Mouse (Mus musculus): ENCODE measurements at regions not wholly inside any gene's neighbourhood (a gene's known extent, or its start where the extent isn't known, plus 50 kb on each side); places are given as distances from the start of the nearest gene placed in this dataset.

DNA sequence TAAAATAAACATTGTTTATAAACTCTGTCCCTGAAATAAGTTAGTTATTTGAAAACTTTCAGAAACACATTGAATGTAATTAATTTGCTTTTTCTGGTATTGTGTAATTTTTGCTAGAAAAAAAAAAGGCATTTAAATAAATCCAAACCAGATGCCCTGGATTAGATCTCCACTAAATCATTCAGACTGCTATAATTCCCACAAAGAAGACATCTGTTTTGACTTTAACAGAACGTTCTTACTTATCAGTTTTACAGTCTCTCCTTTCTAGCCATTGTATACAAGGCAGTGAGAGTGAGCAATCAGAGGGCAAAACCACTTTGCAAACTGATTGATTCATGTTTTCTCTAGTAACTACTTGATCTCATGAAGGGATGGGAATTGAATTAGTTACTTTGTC lies 478.8 kb downstream of the Slitrk6 start:
- no peak for DNase-seq (ENCODE audit: low spot score in 2 of 2)
- intact Hi-C loops (cut with DNase I) = no loop called here

DNA sequence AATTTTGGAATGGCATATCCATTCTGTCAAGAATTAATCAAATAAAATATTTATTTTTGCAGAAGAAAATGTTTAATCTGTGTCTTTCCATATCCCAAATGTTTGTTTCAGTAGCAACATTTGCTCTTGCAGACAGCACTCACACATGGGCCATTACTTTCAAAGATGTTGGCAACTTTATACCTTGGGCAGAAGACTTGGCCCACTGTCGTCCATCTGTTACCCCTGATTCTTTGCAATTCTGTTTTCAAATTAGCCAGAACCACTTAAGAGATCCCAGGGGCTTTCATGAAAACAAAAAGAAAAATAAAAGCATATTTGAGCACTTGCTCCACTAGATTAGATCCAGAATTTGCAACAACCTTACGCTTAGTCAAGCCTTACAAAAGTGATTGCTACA lies 483.7 kb downstream of the Slitrk6 start:
- intact Hi-C loops (cut with DNase I) = no loop called here
- DNase-seq (ENCODE audit: low spot score in 2 of 2) = no peak

DNA sequence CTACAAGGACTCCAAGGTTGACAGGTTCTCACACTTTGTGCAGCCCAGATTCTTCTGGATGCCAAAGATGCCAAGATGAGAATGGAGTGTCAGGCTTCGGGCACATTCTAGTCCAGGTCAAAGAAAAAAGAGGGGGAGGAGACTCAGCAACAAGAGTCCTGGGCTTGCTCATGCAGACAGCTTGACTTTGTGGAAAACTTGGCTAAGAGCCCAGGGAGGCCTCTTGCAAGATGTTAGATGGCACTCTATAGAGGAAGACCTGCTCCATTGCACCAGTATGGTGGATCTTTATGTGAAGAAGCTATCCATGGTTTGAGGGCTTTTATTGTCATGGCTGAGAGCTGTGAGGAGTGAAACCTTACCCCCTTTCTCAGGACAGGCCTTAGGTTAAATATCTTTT lies 510.5 kb downstream of the Slitrk6 start:
- no peak for DNase-seq (ENCODE audit: low spot score in 2 of 2)

DNA sequence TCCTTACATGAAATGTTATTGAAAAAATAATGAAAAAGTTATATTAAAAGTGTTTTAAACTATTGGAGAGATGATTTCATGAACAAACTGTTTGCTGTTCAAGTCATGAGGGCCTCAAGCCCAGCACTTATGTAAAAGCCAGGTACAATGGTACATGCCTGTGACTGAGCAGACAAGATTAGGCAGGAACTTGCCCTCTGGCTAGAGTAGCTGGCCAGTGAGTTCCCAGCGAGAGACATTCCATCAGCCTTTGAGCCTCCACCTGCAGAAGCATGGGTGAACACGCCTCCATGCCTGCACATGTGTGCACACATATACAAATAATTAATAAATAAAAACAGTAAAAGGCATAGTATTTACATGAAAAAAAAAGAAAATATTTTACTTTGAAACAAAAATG lies 511.4 kb downstream of the Slitrk6 start:
- no peak for DNase-seq (ENCODE audit: low spot score in 2 of 2)
- intact Hi-C loops (cut with DNase I) = no loop called here

More for the DNA sequence above, 510.5 kb downstream of the Slitrk6 start:
- intact Hi-C loops (cut with DNase I) = no loop called here

DNA sequence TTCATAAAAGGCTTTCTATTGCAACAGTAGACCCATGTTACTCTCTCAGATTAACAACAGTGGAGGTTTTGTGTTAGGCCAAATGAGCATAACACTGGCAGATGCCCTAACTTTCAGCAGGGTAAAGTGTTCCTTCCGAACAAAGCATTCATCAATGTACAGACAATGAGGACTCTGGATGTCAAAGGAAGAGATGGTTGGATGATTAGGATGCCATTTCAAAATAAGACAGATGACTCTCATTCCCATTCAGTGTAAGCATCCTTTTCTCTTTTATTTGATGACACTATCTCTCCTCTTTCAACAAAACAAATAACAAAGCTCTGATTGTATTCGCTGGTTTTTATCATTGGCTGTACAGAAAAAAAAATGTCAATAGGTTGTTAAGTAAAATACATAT lies 516.1 kb downstream of the Slitrk6 start:
- intact Hi-C loops (cut with DNase I) = no loop called here
- DNase-seq (ENCODE audit: low spot score in 2 of 2) = no peak

DNA sequence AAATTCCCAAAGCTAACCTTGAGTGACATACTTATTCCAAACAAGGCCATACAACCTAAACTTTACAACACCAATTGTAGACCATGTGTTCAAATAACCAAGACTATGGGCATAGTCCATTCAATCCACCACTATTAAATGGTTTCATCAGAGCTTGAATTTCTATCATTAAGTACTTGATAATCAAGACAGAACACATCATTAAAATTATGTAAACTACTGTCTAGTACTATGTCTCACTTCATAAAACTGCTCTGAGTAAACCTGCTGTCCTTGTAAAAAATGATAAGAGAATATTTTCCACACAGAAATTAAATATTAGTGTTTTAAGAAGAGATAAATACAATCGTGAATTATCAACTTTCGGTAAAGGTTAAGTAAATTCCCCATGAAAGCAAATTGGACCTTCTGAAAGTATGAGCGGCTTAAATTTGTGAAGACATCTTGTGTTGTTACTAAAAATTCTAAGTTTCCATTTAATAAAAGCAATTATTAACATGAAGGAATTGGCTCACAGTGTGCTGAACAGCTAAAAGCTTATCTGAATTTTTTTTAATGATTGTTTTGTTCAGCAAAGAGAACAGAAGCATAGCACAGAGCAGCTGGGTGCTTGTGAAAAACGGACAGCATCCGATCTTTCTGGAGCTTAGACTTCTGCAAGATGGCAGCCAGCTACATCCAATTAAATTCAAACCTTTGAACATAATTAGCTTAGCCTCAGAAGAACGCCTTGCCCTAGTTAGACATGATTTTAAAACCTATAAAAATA lies 530.1 kb downstream of the Slitrk6 start:
- intact Hi-C loops (cut with DNase I) = no loop called here
- no peak for DNase-seq (ENCODE audit: low spot score in 2 of 2)

DNA sequence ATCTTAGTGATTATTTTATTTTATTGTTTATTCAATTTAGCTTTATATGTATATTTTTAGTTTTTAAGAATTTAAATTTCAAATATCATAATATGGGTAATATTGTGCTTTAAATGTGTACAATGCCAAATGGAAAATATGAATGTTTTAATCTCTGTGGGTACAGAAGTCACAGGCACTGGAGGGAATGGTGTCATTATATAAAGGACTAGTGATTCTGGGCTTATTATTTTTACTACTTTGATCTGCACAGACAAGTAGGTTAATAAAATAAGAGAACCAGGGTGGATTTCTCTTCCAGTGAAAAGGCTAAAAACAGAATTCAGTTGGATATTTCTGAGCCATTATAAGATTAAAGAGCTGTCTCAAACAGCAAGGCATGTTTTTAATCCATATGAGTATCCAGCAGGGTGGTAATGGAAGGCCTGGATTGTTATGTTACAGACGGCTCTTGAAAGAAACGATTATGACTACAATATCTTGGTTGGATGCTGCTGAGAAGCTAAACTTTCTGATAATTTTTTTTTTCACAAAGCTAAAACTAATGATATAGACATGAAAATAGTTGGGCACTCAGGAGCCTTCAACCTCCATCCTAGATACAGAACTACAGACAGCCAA lies 563.9 kb downstream of the Slitrk6 start:
- intact Hi-C loops (cut with DNase I) = no loop called here
- no peak for DNase-seq (ENCODE audit: low spot score in 2 of 2)

DNA sequence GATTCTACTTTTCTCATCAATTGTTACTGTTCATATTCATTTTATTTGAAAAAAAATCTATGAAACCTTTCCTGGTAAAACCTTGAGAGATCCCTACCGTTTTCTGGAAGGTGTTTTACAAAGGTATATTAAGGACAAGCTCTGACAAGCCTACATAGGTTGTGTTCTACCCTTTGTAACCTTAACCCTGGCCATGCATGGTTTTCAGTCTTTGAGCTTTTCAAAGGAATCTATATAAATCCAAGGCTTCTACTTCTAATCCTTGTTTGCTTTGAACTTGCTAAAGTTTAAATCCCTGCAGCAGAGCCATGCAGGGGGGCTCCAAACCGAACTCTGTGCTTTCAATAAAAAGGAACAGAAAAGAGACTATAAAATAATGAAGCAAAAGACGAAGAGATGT lies 564.5 kb downstream of the Slitrk6 start:
- intact Hi-C loops (cut with DNase I) = no loop called here
- DNase-seq (ENCODE audit: low spot score in 2 of 2) = no peak

DNA sequence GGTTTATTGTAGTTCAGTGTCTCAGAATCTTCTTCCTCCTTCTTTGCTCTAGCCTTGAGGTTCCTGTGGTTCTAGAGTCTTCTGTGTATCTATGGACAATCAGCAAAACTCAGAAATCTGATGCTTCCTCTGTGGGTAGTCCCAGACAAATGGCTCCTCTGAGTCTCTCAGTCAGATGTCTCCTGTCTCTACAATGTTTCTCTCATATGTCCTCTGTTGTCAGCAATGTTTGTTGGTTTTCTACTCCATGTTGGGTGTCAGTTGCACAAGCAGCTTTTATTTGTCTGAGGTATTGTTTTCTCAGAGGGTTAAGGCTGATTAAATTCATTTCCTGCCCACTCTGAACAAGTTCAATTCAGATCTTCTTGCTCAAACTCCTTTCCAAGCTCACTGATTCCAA lies 575.8 kb downstream of the Slitrk6 start:
- intact Hi-C loops (cut with DNase I) = no loop called here
- DNase-seq (ENCODE audit: low spot score in 2 of 2) = no peak

DNA sequence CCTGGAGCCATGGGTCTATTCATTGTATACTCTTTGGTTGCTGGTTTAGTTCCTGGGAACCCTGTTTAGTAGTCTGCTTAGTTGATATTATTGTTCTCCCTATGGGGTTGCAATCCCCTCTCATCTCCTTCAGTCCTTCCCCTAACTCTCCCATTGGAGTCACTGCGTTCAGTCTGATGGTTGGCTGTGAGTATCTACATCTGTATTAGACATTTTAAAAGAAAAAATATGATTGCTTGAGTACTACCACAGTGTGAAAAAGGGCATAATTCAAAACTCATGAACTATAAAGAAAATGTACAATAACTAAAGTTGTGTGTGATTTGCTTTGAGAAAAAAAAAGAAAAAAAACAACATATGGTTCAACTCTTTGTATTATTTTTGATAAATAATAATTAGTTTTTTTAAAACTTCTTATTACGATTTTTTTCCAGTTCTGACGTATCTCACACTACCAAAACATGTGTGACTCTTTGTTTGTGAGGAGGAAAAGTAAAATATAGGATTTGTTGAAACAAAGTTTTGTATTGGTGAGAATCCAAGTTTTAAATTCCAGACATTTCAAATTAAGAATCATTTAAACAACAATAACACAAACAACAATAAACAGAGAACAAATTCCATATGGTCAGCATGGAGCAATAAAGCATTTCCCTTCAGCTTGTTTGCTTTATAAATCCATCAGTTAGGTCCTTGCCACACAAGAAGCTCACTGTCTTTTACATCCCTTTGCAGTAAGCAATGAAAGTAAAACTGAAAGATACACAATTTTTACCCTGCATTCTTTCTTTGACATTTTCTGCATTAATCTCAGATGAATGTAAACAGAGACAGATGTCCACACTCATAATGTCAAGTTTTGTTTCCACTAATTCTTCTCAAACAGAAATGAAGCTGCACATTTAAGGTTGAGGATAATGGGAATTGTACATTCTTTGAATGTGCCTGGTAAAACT lies 583.5 kb downstream of the Slitrk6 start:
- no peak for DNase-seq (ENCODE audit: low spot score in 2 of 2)
- intact Hi-C loops (cut with DNase I) = no loop called here

DNA sequence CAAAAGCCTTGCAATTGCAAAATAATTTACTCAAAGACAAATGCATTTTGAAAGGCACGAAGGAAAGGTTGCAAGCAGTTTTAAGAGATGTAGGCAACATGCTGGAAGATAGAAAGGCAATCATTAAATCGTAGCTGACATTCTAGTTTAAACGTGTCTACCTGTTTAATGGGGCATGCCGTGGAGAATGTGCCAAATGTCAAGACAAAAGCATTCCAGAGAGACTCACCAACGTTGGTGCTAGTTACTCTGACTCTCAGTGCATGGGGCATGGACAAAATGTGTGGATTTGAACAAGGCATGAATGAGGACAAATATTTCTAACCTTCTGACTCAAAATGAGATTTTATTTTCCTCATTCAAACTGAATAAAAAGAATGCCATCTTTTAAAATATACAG lies 586.3 kb downstream of the Slitrk6 start:
- intact Hi-C loops (cut with DNase I) = no loop called here

DNA sequence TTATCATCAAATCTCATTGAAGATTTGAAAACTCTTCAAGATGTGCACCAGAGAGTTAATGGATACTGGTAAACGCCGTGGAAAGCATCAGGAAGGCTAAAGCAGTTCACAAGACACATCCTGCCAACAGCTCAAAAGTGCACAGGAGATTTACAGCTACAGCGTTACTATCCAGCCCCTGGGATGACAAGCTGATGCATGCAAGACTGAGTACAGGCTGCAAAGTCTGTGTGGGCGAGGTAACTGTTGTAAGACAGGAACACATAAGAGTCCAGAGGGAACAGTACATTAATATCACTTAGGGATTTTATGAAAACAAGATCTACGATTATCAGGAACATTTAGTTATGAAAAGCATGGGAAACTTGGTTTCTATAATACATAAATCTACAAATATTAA lies 626.7 kb downstream of the Slitrk6 start:
- peak; percentile 10 to 38 for DNase-seq (ENCODE audit: low spot score in 2 of 2)
- intact Hi-C loops (cut with DNase I) = no loop called here

More for the DNA sequence above, 586.3 kb downstream of the Slitrk6 start:
- DNase-seq (ENCODE audit: low spot score in 2 of 2) = no peak

DNA sequence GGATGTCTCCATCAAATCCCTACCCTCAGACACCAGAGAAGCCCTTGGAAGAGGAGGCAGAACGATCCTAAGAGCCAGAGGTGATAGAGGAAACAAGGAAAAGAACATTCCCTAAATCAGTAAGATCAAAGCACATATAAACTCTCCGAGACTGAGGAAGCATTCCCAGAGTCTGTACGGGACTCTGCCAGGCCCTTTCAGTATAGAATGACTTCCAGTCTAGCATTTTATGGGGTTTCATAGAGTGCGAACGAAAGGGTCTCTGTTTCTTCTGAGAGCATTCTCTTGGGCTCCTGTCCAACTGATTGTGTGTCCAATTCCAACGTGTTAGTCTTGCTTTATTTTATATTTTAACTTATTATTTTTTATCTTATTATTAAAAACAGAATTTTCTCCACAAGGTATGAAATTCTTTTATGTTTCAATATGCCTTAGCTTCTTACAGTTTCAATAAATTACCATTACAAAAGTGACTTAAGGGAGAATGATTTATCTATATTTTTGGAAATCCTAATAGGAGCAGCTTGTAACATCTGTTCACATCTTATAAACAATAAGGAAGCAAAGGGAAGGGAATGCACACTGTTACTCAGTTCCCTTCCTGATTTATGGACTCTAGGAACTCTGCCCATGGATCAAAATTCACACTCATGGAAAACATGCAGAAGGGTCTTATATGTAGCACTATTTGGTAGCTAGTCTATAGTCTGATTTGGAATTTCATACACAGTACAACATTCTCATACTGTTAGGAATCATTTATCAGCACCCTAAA lies 628.8 kb downstream of the Slitrk6 start:
- intact Hi-C loops (cut with DNase I) = no loop called here
- DNase-seq (ENCODE audit: low spot score in 2 of 2) = no peak

DNA sequence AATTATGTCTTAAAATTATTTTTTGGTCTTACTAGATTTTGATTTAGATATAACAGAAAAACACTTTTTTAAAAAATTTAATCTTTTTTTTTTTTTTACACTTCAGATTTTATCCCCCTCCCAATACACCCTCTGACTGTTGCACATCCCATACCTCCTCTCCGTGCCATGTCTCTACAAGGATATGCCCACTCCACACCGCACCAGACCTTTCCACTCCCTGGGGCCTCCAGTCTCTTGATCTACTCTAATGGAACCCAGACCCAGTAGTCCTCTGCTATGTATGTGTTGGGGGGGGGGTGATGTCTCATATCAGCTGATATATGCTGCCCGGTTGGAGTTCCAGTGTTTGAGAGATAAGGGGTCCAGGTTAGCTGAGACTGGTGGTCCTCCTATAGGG lies 632.2 kb downstream of the Slitrk6 start:
- no peak for DNase-seq (ENCODE audit: low spot score in 2 of 2)
- intact Hi-C loops (cut with DNase I) = no loop called here

DNA sequence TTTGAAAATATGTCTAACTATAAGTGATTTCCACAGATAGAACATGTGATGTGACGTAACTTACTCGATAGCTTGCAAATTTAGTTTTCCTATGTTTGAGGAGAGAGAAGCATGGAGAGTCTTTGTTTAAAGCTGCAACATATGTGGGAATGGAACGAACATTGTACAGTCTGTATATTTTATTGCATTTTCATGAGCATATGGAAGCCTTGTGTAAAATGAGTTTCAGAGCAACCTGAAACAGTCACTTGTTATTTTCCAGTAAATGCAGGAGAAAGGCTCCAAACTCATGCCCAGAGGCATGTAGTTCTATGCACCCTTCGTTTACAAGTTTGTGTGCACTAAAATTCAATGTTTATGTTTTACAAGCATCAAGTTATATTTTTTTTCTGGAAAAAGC lies 639.4 kb downstream of the Slitrk6 start:
- intact Hi-C loops (cut with DNase I) = no loop called here
- no peak for DNase-seq (ENCODE audit: low spot score in 2 of 2)

DNA sequence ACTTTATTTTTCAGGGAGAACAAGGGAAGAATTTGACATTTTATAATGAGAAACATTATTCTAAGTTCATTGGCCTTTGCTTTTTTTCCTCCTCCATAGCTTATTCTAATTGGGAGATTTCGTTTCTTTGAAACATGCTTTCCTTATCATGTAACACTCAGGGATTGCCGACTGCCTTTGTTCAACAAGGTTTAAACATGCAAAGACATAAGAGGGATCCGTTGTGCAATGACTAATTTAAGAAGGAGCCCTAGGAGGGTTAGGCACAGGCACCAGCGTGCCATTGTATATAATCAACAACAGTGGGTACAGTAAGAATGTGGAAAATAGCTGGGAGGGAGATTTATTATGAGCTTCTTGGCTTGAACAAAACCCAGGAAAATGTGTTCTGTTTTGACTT lies 654.1 kb downstream of the Slitrk6 start:
- intact Hi-C loops (cut with DNase I) = no loop called here
- no peak for DNase-seq (ENCODE audit: low spot score in 2 of 2)

DNA sequence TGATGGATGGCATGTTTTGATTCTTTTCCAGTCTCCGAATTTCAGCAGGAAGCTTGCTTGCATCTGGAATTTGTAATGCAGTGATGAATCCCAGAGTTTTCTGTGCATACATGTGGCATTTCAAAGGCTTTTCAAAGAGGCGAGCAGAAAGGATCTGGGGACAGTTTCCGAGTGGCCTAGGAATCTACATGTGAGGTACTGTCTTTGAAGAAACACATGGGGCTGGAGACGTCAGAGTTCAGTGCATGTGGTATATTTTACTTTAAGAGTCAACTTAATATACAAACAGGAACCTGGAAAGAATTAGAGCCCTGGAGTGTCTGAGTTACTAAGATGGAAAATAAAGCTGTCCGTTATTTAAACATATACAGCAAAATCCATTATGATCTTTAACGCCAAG lies 676.6 kb downstream of the Slitrk6 start:
- DNase-seq (ENCODE audit: low spot score in 2 of 2) = no peak

DNA sequence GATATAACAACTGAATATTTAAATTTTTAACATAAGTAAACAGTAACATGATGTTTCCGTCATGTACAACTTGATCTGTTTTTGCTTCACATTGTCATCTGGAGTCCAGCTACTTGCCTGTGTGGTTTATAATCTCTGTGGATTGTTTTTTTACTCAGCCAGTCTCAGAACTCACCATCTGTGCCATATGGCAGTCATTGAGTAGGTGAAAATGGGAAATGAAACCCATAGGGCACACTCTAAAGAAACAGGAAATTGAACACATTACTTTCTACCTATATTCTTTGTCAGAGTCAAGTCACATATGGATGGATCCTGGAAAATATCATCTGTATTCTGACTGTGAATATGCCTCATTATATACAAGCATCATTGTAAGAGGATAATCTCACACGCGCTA lies 707.2 kb downstream of the Slitrk6 start:
- DNase-seq (ENCODE audit: low spot score in 2 of 2) = peak in 1 of 2 experiments; percentile 6
- intact Hi-C loops (cut with DNase I) = no loop called here

More for the DNA sequence above, 676.6 kb downstream of the Slitrk6 start:
- intact Hi-C loops (cut with DNase I) = no loop called here

DNA sequence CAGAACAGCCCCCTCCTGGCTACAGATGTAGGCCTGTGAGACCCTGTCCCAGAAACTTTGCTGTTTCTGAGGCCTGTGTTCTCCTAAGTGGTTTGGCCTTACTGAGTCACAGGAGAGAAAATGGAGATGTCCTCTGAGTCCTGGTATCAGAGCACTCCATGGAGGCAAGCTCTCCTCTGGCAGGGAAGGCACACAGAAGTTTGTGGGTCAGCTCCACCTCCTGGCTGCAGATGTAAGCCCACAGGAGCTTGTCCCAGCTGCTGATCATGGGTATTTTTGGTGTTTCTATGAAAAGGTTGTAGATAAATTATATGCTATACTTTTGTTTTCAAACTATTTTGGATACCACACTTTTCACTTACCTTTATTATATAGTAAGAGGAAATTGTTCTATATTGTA lies 711.7 kb downstream of the Slitrk6 start:
- intact Hi-C loops (cut with DNase I) = no loop called here
- no peak for DNase-seq (ENCODE audit: low spot score in 2 of 2)

DNA sequence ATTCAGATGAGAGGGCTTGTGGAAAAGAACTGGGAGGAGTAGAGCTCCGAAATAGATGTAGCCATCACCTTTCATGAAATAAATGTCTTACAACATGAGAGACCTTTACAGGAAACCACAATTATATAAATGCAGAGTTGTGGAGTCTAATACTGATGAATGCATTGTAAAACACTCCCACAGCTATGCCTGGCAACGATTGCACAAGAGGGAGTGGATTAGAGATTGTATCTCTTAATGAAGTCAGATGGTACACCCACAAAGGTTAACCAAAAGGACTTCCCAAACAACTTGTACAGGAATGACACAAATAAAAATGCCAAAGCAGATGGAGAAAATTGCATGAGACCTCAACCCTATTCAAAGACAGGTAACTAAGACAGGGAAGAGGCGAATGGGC lies 733.1 kb downstream of the Slitrk6 start:
- intact Hi-C loops (cut with DNase I) = no loop called here
- DNase-seq (ENCODE audit: low spot score in 2 of 2) = no peak
